Mouse (Mus musculus): ENCODE data around the gene Six1. TPM values are rescaled to one million over a fixed set of nuclear protein-coding genes. Genes with fewer than 3 reads are reported as not detected.
"Not testable (repeated sequence)": the region's sequence is repeated elsewhere in the genome, so short reads cannot be mapped to it uniquely, and the experiment has no call there.

Six1 gene
- 2.0 and 2.2 TPM in 2 replicates for polyA plus RNA-seq (2014; fragmentation: Nextera tagmentation; extraction: Ambion mirVana)

DNA sequence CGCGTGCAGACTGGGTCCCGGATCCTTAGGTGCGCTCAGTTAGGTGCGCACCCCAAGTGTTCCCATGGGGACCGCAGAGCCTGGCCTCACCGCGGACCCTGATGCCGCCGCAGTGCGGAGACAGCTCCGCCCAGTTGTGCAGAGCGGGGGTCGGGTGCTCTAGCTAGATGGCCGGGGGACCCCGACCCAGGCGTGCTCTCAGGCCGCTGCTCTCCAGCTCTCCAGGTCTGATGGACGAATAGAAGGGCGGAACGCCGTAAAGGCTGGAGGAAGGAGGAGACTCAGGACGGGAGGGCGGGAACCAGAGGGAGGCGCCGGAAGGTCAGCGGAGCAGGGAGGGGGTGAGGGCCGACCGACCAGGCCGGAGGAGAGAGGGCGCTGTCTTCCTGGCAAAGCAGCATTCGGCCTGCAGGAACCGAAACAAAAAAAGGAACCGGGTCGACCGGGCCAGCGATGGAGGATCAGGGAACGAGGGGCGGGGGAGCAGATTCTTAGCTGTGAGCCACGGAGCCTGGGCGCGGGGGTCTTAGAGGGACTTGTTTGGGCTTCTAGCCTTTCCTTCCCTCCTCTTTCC, at the start of gene Six1:
TSS of gene Six1 (minus strand) at position 220 of the 574 bp plus-strand sequence.
- H3K4me3 ChIP-seq (ENCODE audit: low read depth, low read length): peak within 1 kb of the TSS; percentile 42
- DNase-seq (ENCODE audit: low spot score): peak; percentile 80
- H3K9ac ChIP-seq (ENCODE audit: low read depth, low read length): 0 out of 2 replicates have a peak within 1 kb of the TSS, but pooled peaks have one; percentile 36
- H3K4me2 ChIP-seq: peak within 1 kb of the TSS; percentile 65
- H3K4me1 ChIP-seq (replicated peaks; ENCODE audit: control insufficient read depth, insufficient read depth, low read length): peaks cover 2% of the 10 kb centered on the region; the same call in 1 of the 2 replicates
- ATAC-seq (replicated peaks; ENCODE audit: low FRiP score): peak; percentile 80
- H3K9me3 ChIP-seq (ENCODE audit: control insufficient read depth, low read length): no peaks in the 10 kb centered on the region
- no peaks in the 10 kb centered on the region for H3K36me3 ChIP-seq (ENCODE audit: control insufficient read depth, insufficient read depth, low read length)
- H3K27ac ChIP-seq (ENCODE audit: low read depth, low read length): no peak within 1 kb of the TSS
- WGBS: under 1% methylated on average over 42 of the region's 42 CpGs
- peaks cover 75% of the 10 kb centered on the region for H3K27me3 ChIP-seq (replicated peaks; ENCODE audit: control insufficient read depth, insufficient read depth, low read length)

- Histone ChIP-seq H3K9ac (ENCODE audit: low read depth, low read length) (no peak overlapping the region), H3K36me3 (ENCODE audit: control insufficient read depth, insufficient read depth, low read length) (no peaks in the 10 kb centered on the region; the same call in 1 of the 2 replicates), H3K4me3 (ENCODE audit: low read depth, low read length) (no peak overlapping the region), H3K4me2 (no peak overlapping the region), H3K27ac (ENCODE audit: low read depth, low read length) (no peak overlapping the region), H3K27me3 (replicated peaks; ENCODE audit: control insufficient read depth, insufficient read depth, low read length) (no peaks in the 10 kb centered on the region), H3K4me1 (replicated peaks; ENCODE audit: control insufficient read depth, insufficient read depth, low read length) (no peaks in the 10 kb centered on the region), H3K9me3 (ENCODE audit: control insufficient read depth, low read length) (no peaks in the 10 kb centered on the region)
- no peak for DNase-seq (ENCODE audit: low spot score)
- ATAC-seq (replicated peaks; ENCODE audit: low FRiP score): no peak
- WGBS: 86% methylated on average over 4 of the region's 4 CpGs
Measured at GRCm38 (mm10) chr12:73098593-73098992, 44.9 kb upstream of the Six1 start.

GRCm38 (mm10) chr12:73096177-73096576, 42.5 kb upstream of the Six1 start:
- not testable (repeated sequence) for H3K27me3 ChIP-seq (replicated peaks; ENCODE audit: control insufficient read depth, insufficient read depth, low read length); ATAC-seq (replicated peaks; ENCODE audit: low FRiP score); H3K9me3 ChIP-seq (ENCODE audit: control insufficient read depth, low read length); H3K4me3 ChIP-seq (ENCODE audit: low read depth, low read length); H3K36me3 ChIP-seq (ENCODE audit: control insufficient read depth, insufficient read depth, low read length); H3K4me2 ChIP-seq; H3K4me1 ChIP-seq (replicated peaks; ENCODE audit: control insufficient read depth, insufficient read depth, low read length); DNase-seq (ENCODE audit: low spot score); H3K9ac ChIP-seq (ENCODE audit: low read depth, low read length); H3K27ac ChIP-seq (ENCODE audit: low read depth, low read length)
- WGBS: 81% methylated on average over 5 of the region's 5 CpGs

- H3K4me1 ChIP-seq (replicated peaks; ENCODE audit: control insufficient read depth, insufficient read depth, low read length): no peaks in the 10 kb centered on the region
- ATAC-seq (replicated peaks; ENCODE audit: low FRiP score) (no peak), DNase-seq (ENCODE audit: low spot score) (no peak)
- no peaks in the 10 kb centered on the region for H3K27me3 ChIP-seq (replicated peaks; ENCODE audit: control insufficient read depth, insufficient read depth, low read length)
- no peak overlapping the region for H3K4me3 ChIP-seq (ENCODE audit: low read depth, low read length)
- H3K27ac ChIP-seq (ENCODE audit: low read depth, low read length): no peak overlapping the region
- 40% methylated on average over 2 of the region's 2 CpGs for WGBS
- no peak overlapping the region for H3K4me2 ChIP-seq
- no peaks in the 10 kb centered on the region for H3K9me3 ChIP-seq (ENCODE audit: control insufficient read depth, low read length)
- no peak overlapping the region for H3K9ac ChIP-seq (ENCODE audit: low read depth, low read length)
- no peaks in the 10 kb centered on the region for H3K36me3 ChIP-seq (ENCODE audit: control insufficient read depth, insufficient read depth, low read length)
Measured at GRCm38 (mm10) chr12:73094605-73095004, 40.9 kb upstream of the Six1 start.

GRCm38 (mm10) chr12:73094189-73094588, 40.5 kb upstream of the Six1 start:
- Histone ChIP-seq H3K4me2 (no peak overlapping the region), H3K27me3 (replicated peaks; ENCODE audit: control insufficient read depth, insufficient read depth, low read length) (no peaks in the 10 kb centered on the region), H3K36me3 (ENCODE audit: control insufficient read depth, insufficient read depth, low read length) (no peaks in the 10 kb centered on the region), H3K4me3 (ENCODE audit: low read depth, low read length) (no peak overlapping the region), H3K4me1 (replicated peaks; ENCODE audit: control insufficient read depth, insufficient read depth, low read length) (no peaks in the 10 kb centered on the region), H3K9ac (ENCODE audit: low read depth, low read length) (no peak overlapping the region), H3K9me3 (ENCODE audit: control insufficient read depth, low read length) (no peaks in the 10 kb centered on the region), H3K27ac (ENCODE audit: low read depth, low read length) (no peak overlapping the region)
- WGBS: 73% methylated on average over 2 of the region's 2 CpGs
- DNase-seq (ENCODE audit: low spot score) (no peak), ATAC-seq (replicated peaks; ENCODE audit: low FRiP score) (no peak)

- 67% methylated on average over 7 of the region's 7 CpGs for WGBS
- ATAC-seq (replicated peaks; ENCODE audit: low FRiP score): no peak
Measured at GRCm38 (mm10) chr12:73090672-73091335, 37.1 kb upstream of the Six1 start.

GRCm38 (mm10) chr12:73088911-73089310, 35.2 kb upstream of the Six1 start:
- Histone ChIP-seq H3K9me3 (ENCODE audit: control insufficient read depth, low read length) (no peaks in the 10 kb centered on the region), H3K9ac (ENCODE audit: low read depth, low read length) (no peak overlapping the region), H3K4me2 (no peak overlapping the region), H3K36me3 (ENCODE audit: control insufficient read depth, insufficient read depth, low read length) (no peaks in the 10 kb centered on the region), H3K4me1 (replicated peaks; ENCODE audit: control insufficient read depth, insufficient read depth, low read length) (no peaks in the 10 kb centered on the region), H3K27ac (ENCODE audit: low read depth, low read length) (no peak overlapping the region; the same call in 1 of the 2 replicates), H3K27me3 (replicated peaks; ENCODE audit: control insufficient read depth, insufficient read depth, low read length) (no peaks in the 10 kb centered on the region), H3K4me3 (ENCODE audit: low read depth, low read length) (no peak overlapping the region)
- ATAC-seq (replicated peaks; ENCODE audit: low FRiP score): peak; percentile 77
- no peak for DNase-seq (ENCODE audit: low spot score)
- 45% methylated on average over 5 of the region's 5 CpGs for WGBS

More at GRCm38 (mm10) chr12:73090672-73091335, 37.1 kb upstream of the Six1 start:
- Histone ChIP-seq H3K9me3 (ENCODE audit: control insufficient read depth, low read length) (no peaks in the 10 kb centered on the region), H3K4me2 (no peak overlapping the region), H3K36me3 (ENCODE audit: control insufficient read depth, insufficient read depth, low read length) (no peaks in the 10 kb centered on the region), H3K9ac (ENCODE audit: low read depth, low read length) (no peak overlapping the region), H3K27ac (ENCODE audit: low read depth, low read length) (no peak overlapping the region), H3K4me1 (replicated peaks; ENCODE audit: control insufficient read depth, insufficient read depth, low read length) (no peaks in the 10 kb centered on the region), H3K4me3 (ENCODE audit: low read depth, low read length) (no peak overlapping the region), H3K27me3 (replicated peaks; ENCODE audit: control insufficient read depth, insufficient read depth, low read length) (no peaks in the 10 kb centered on the region)
- DNase-seq (ENCODE audit: low spot score): no peak

DNA sequence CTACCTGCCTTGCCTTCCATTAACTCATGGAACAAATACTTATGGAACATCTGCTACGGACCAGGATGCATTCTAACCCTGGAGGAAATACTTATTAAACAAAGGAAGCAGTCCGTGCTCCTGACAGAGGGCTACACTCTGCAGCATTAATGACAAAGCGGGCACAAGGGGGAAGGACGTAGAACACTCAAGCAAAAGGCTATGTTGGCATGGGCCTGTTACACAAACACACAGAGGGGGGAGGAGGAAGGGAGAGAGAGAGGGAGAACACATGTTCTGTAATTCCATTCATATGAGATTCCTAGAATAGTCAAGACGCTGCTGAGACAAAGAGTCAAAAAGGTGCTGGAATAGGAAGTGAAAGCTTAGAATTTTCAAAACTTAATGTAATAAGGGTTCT, 34.8 kb upstream of the Six1 start:
- no peak overlapping the region; the same call in 1 of the 2 replicates for H3K27ac ChIP-seq (ENCODE audit: low read depth, low read length)
- H3K9ac ChIP-seq (ENCODE audit: low read depth, low read length): no peak overlapping the region
- H3K9me3 ChIP-seq (ENCODE audit: control insufficient read depth, low read length): no peaks in the 10 kb centered on the region
- ATAC-seq (replicated peaks; ENCODE audit: low FRiP score) (no peak), DNase-seq (ENCODE audit: low spot score) (no peak)
- no peaks in the 10 kb centered on the region for H3K36me3 ChIP-seq (ENCODE audit: control insufficient read depth, insufficient read depth, low read length)
- 79% methylated on average over 5 of the region's 5 CpGs for WGBS
- no peaks in the 10 kb centered on the region for H3K4me1 ChIP-seq (replicated peaks; ENCODE audit: control insufficient read depth, insufficient read depth, low read length)
- H3K4me2 ChIP-seq: no peak overlapping the region
- no peaks in the 10 kb centered on the region for H3K27me3 ChIP-seq (replicated peaks; ENCODE audit: control insufficient read depth, insufficient read depth, low read length)
- no peak overlapping the region for H3K4me3 ChIP-seq (ENCODE audit: low read depth, low read length)

GRCm38 (mm10) chr12:73087086-73087485, 33.4 kb upstream of the Six1 start:
- Histone ChIP-seq H3K36me3 (ENCODE audit: control insufficient read depth, insufficient read depth, low read length) (no peaks in the 10 kb centered on the region), H3K27ac (ENCODE audit: low read depth, low read length) (no peak overlapping the region), H3K4me3 (ENCODE audit: low read depth, low read length) (no peak overlapping the region), H3K4me2 (no peak overlapping the region), H3K27me3 (replicated peaks; ENCODE audit: control insufficient read depth, insufficient read depth, low read length) (no peaks in the 10 kb centered on the region), H3K9me3 (ENCODE audit: control insufficient read depth, low read length) (no peaks in the 10 kb centered on the region), H3K9ac (ENCODE audit: low read depth, low read length) (no peak overlapping the region), H3K4me1 (replicated peaks; ENCODE audit: control insufficient read depth, insufficient read depth, low read length) (no peaks in the 10 kb centered on the region)
- WGBS: 93% methylated on average over 7 of the region's 7 CpGs
- DNase-seq (ENCODE audit: low spot score): no peak
- no peak for ATAC-seq (replicated peaks; ENCODE audit: low FRiP score)
